Mouse (Mus musculus): ENCODE results near the gene Clba1. TPM values are rescaled to one million over a fixed set of nuclear protein-coding genes. Genes with fewer than 3 reads are reported as not detected.

Gene Clba1
- polyA plus RNA-seq, 1 experiment from 2014 or later: 17.0 TPM

- DNase-seq (ENCODE audit: low spot score) (no peak), ATAC-seq (no peak)
- WGBS: 83% methylated on average over 5 of the region's 5 CpGs
- Histone ChIP-seq H3K4me3 (ENCODE audit: low read depth, low read length) (no peak overlapping the region), H3K9ac (ENCODE audit: low read length) (no peak overlapping the region), H3K36me3 (ENCODE audit: control insufficient read depth, insufficient read depth, low read length) (no peaks in the 10 kb centered on the region), H3K9me3 (replicated peaks; ENCODE audit: control insufficient read depth, low read length) (no peaks in the 10 kb centered on the region), H3K27me3 (replicated peaks; ENCODE audit: control insufficient read depth, insufficient read depth, low read length) (peaks cover 17% of the 10 kb centered on the region), H3K4me2 (ENCODE audit: low read length) (no peak overlapping the region), H3K27ac (ENCODE audit: low read depth, low read length) (no peak overlapping the region), H3K4me1 (ENCODE audit: control insufficient read depth, insufficient read depth, low read length) (peaks cover 3% of the 10 kb centered on the region; the same call in 1 of the 2 replicates)
These were observed 10.0 kb upstream of the Clba1 start for GRCm38 (mm10) chr12:112798716-112799115.

- Histone ChIP-seq H3K4me3 (ENCODE audit: low read depth, low read length) (no peak overlapping the region), H3K9ac (ENCODE audit: low read length) (no peak overlapping the region), H3K27me3 (replicated peaks; ENCODE audit: control insufficient read depth, insufficient read depth, low read length) (peaks cover 17% of the 10 kb centered on the region), H3K4me1 (ENCODE audit: control insufficient read depth, insufficient read depth, low read length) (no peaks in the 10 kb centered on the region), H3K9me3 (replicated peaks; ENCODE audit: control insufficient read depth, low read length) (no peaks in the 10 kb centered on the region), H3K4me2 (ENCODE audit: low read length) (no peak overlapping the region), H3K36me3 (ENCODE audit: control insufficient read depth, insufficient read depth, low read length) (no peaks in the 10 kb centered on the region), H3K27ac (ENCODE audit: low read depth, low read length) (no peak overlapping the region)
- 85% methylated on average over 10 of the region's 10 CpGs for WGBS
- DNase-seq (ENCODE audit: low spot score) (no peak), ATAC-seq (no peak)
These were observed 9.3 kb upstream of the Clba1 start for GRCm38 (mm10) chr12:112799237-112799970.

GRCm38 (mm10) chr12:112800476-112800875, 8.3 kb upstream of the Clba1 start:
- Histone ChIP-seq H3K4me3 (ENCODE audit: low read depth, low read length) (no peak overlapping the region), H3K27ac (ENCODE audit: low read depth, low read length) (no peak overlapping the region), H3K4me2 (ENCODE audit: low read length) (no peak overlapping the region), H3K36me3 (ENCODE audit: control insufficient read depth, insufficient read depth, low read length) (no peaks in the 10 kb centered on the region), H3K4me1 (ENCODE audit: control insufficient read depth, insufficient read depth, low read length) (no peaks in the 10 kb centered on the region), H3K27me3 (replicated peaks; ENCODE audit: control insufficient read depth, insufficient read depth, low read length) (peaks cover 17% of the 10 kb centered on the region), H3K9me3 (replicated peaks; ENCODE audit: control insufficient read depth, low read length) (no peaks in the 10 kb centered on the region), H3K9ac (ENCODE audit: low read length) (no peak overlapping the region)
- WGBS: 6% methylated on average over 4 of the region's 4 CpGs
- ATAC-seq (peak; percentile 51), DNase-seq (ENCODE audit: low spot score) (peak; percentile 76)

- H3K4me3 ChIP-seq (ENCODE audit: low read depth, low read length): peak within 1 kb of the TSS; percentile 57
- ATAC-seq (peak; percentile 61), DNase-seq (ENCODE audit: low spot score) (peak; percentile 38)
- H3K4me2 ChIP-seq (ENCODE audit: low read length): peak within 1 kb of the TSS; percentile 100
- no peaks in the 10 kb centered on the region for H3K4me1 ChIP-seq (ENCODE audit: control insufficient read depth, insufficient read depth, low read length)
- no peaks in the 10 kb centered on the region for H3K36me3 ChIP-seq (ENCODE audit: control insufficient read depth, insufficient read depth, low read length)
- WGBS: 4% methylated on average over 59 of the region's 69 CpGs
- no peak within 1 kb of the TSS for H3K27ac ChIP-seq (ENCODE audit: low read depth, low read length)
- peaks cover 17% of the 10 kb centered on the region for H3K27me3 ChIP-seq (replicated peaks; ENCODE audit: control insufficient read depth, insufficient read depth, low read length)
- H3K9me3 ChIP-seq (replicated peaks; ENCODE audit: control insufficient read depth, low read length): no peaks in the 10 kb centered on the region
- peak within 1 kb of the TSS; percentile 71 for H3K9ac ChIP-seq (ENCODE audit: low read length)
These were observed 6.6 kb upstream of the Clba1 start, which contains the start of gene Ahnak2 for GRCm38 (mm10) chr12:112801864-112802846. Ahnak2 (minus strand) TSS chr12:112802657.

GRCm38 (mm10) chr12:112802917-112803316, 5.8 kb upstream of the Clba1 start:
- no peaks in the 10 kb centered on the region for H3K36me3 ChIP-seq (ENCODE audit: control insufficient read depth, insufficient read depth, low read length)
- no peaks in the 10 kb centered on the region for H3K4me1 ChIP-seq (ENCODE audit: control insufficient read depth, insufficient read depth, low read length)
- no peak overlapping the region for H3K9ac ChIP-seq (ENCODE audit: low read length)
- H3K27ac ChIP-seq (ENCODE audit: low read depth, low read length): no peak overlapping the region
- ATAC-seq (no peak), DNase-seq (ENCODE audit: low spot score) (no peak)
- H3K4me2 ChIP-seq (ENCODE audit: low read length): peak overlapping the region; percentile 100
- H3K9me3 ChIP-seq (replicated peaks; ENCODE audit: control insufficient read depth, low read length): no peaks in the 10 kb centered on the region
- 21% methylated on average over 3 of the region's 3 CpGs for WGBS
- peaks cover 17% of the 10 kb centered on the region for H3K27me3 ChIP-seq (replicated peaks; ENCODE audit: control insufficient read depth, insufficient read depth, low read length)
- H3K4me3 ChIP-seq (ENCODE audit: low read depth, low read length): peak overlapping the region; percentile 57; the same call in 1 of the 2 replicates

GRCm38 (mm10) chr12:112804046-112804445, 4.7 kb upstream of the Clba1 start:
- Histone ChIP-seq H3K4me2 (ENCODE audit: low read length) (no peak overlapping the region), H3K27ac (ENCODE audit: low read depth, low read length) (no peak overlapping the region), H3K9me3 (replicated peaks; ENCODE audit: control insufficient read depth, low read length) (no peaks in the 10 kb centered on the region), H3K36me3 (ENCODE audit: control insufficient read depth, insufficient read depth, low read length) (no peaks in the 10 kb centered on the region), H3K4me3 (ENCODE audit: low read depth, low read length) (no peak overlapping the region), H3K27me3 (replicated peaks; ENCODE audit: control insufficient read depth, insufficient read depth, low read length) (peaks cover 17% of the 10 kb centered on the region), H3K4me1 (ENCODE audit: control insufficient read depth, insufficient read depth, low read length) (peaks cover 4% of the 10 kb centered on the region), H3K9ac (ENCODE audit: low read length) (no peak overlapping the region)
- 41% methylated on average over 13 of the region's 13 CpGs for WGBS
- DNase-seq (ENCODE audit: low spot score) (peak; percentile 30), ATAC-seq (no peak)

GRCm38 (mm10) chr12:112806044-112806443, 2.7 kb upstream of the Clba1 start:
- Histone ChIP-seq H3K36me3 (ENCODE audit: control insufficient read depth, insufficient read depth, low read length) (no peaks in the 10 kb centered on the region), H3K9me3 (replicated peaks; ENCODE audit: control insufficient read depth, low read length) (no peaks in the 10 kb centered on the region), H3K9ac (ENCODE audit: low read length) (no peak overlapping the region), H3K4me3 (ENCODE audit: low read depth, low read length) (no peak overlapping the region), H3K4me1 (ENCODE audit: control insufficient read depth, insufficient read depth, low read length) (peaks cover 12% of the 10 kb centered on the region), H3K4me2 (ENCODE audit: low read length) (no peak overlapping the region), H3K27me3 (replicated peaks; ENCODE audit: control insufficient read depth, insufficient read depth, low read length) (peaks cover 13% of the 10 kb centered on the region; the same call in 1 of the 2 replicates), H3K27ac (ENCODE audit: low read depth, low read length) (no peak overlapping the region)
- ATAC-seq (no peak), DNase-seq (ENCODE audit: low spot score) (no peak)
- WGBS: 84% methylated on average over 6 of the region's 6 CpGs

GRCm38 (mm10) chr12:112807796-112808195, 941 bp upstream of the Clba1 start:
- peak overlapping the region; percentile 79; the same call in 1 of the 2 replicates for H3K4me2 ChIP-seq (ENCODE audit: low read length)
- H3K9ac ChIP-seq (ENCODE audit: low read length): no peak overlapping the region
- ATAC-seq (no peak), DNase-seq (ENCODE audit: low spot score) (no peak)
- no peak overlapping the region for H3K4me3 ChIP-seq (ENCODE audit: low read depth, low read length)
- 0 out of 2 replicates have a peak, but pooled peaks cover 5% of the 10 kb centered on the region for H3K36me3 ChIP-seq (ENCODE audit: control insufficient read depth, insufficient read depth, low read length)
- H3K4me1 ChIP-seq (ENCODE audit: control insufficient read depth, insufficient read depth, low read length): peaks cover 12% of the 10 kb centered on the region
- H3K9me3 ChIP-seq (replicated peaks; ENCODE audit: control insufficient read depth, low read length): no peaks in the 10 kb centered on the region
- WGBS: 81% methylated on average over 4 of the region's 4 CpGs
- H3K27ac ChIP-seq (ENCODE audit: low read depth, low read length): no peak overlapping the region; the same call in 1 of the 2 replicates
- H3K27me3 ChIP-seq (replicated peaks; ENCODE audit: control insufficient read depth, insufficient read depth, low read length): 0 out of 2 replicates have a peak, but pooled peaks cover 2% of the 10 kb centered on the region

All from forebrain, embryonic 14.5 days (tissue).